Mouse (Mus musculus) intestine, postnatal 0 days (tissue): ENCODE data around the gene Ap3s2. TPM values are rescaled to one million over a fixed set of nuclear protein-coding genes. Genes with fewer than 3 reads are reported as not detected.

ENCODE experiments used
- ATAC-seq: fragments of 200-750 bp; cut with Nextera tagmentation; 2 replicates; pipeline ENCODE4 v1.8.0; 2017; ENCODE audit warnings: mild to moderate bottlenecking, moderate TSS enrichment, moderate library complexity
- H3K27ac ChIP-seq: fragments of 300-500 bp; sonication (generic); 2 replicates; pipeline ENCODE4 v1.5.1; 2014; ENCODE audit warnings: mild to moderate bottlenecking, low read depth, low read length, moderate library complexity
- H3K27me3 ChIP-seq: fragments of 300-500 bp; sonication (generic); replicated peaks from 2 replicates; pipeline ENCODE4 v1.6.1; 2014; ENCODE audit warnings: low read length, mixed read lengths; ENCODE audit not compliant: control insufficient read depth, insufficient read depth
- H3K36me3 ChIP-seq: fragments of 300-500 bp; sonication (generic); 2 replicates; pipeline ENCODE4 v1.6.1; 2014; ENCODE audit warnings: mild to moderate bottlenecking, moderate library complexity; ENCODE audit not compliant: control insufficient read depth, insufficient read depth
- H3K4me1 ChIP-seq: fragments of 300-500 bp; sonication (generic); replicated peaks from 2 replicates; pipeline ENCODE4 v1.6.1; 2014; ENCODE audit warnings: antibody characterized with exemption, low read length, mixed read lengths; ENCODE audit not compliant: control insufficient read depth, insufficient read depth
- H3K4me2 ChIP-seq: fragments of 300-500 bp; sonication (generic); replicated peaks from 2 replicates; pipeline ENCODE4 v1.6.1; 2014; ENCODE audit warnings: low read depth, mild to moderate bottlenecking, moderate library complexity
- H3K4me3 ChIP-seq: fragments of 300-500 bp; sonication (generic); 2 replicates; pipeline ENCODE4 v1.5.1; 2014; ENCODE audit warnings: low read depth, low read length
- H3K9ac ChIP-seq: fragments of 300-500 bp; sonication (generic); 2 replicates; pipeline ENCODE4 v1.6.1; 2014; ENCODE audit warnings: mild to moderate bottlenecking, low read depth, low read length
- H3K9me3 ChIP-seq: fragments of 300-500 bp; sonication (generic); 2 replicates; pipeline ENCODE4 v1.6.1; 2016; ENCODE audit warnings: mixed run types; ENCODE audit not compliant: control insufficient read depth
- CTCF ChIP-seq: sonication (generic); IDR thresholded peaks from 2 replicates; pipeline ENCODE4 v1.5.1; 2016; ENCODE audit warnings: low read depth, mild to moderate bottlenecking, control low read depth, antibody characterized with exemption, moderate library complexity
- WGBS: fragments of 180-500 bp; shearing (Covaris S2); extraction: QIAGEN DNeasy Blood & Tissue Kit; methylation state at CpG from one replicate; pipeline ENCODE4 v1.1.7; 2014; 5-methylcytosine and 5-hydroxymethylcytosine counted together
- polyA plus RNA-seq: library from polyadenylated mRNA; unstranded; fragments of >200 nt; fragmentation: Nextera tagmentation; extraction: Ambion mirVana; gene quantifications from 2 replicates; pipeline ENCODE4 v1.2.1, GENCODE M21; 2015

Gene Ap3s2
- polyA plus RNA-seq: 21.2 and 21.3 TPM in 2 replicates

GRCm38 (mm10) chr7:79920344-79920983, at the start of gene Ap3s2:
Gene Ap3s2, minus strand, starts transcription at chr7:79920649.
- Histone ChIP-seq H3K27ac (peak within 1 kb of the TSS; percentile 58), H3K4me1 (0 out of 2 replicates have a peak, but pooled peaks cover 2% of the 10 kb centered on the region), H3K27me3 (no peaks in the 10 kb centered on the region), H3K4me2 (peak within 1 kb of the TSS; percentile 86), H3K9ac (peak within 1 kb of the TSS; percentile 76), H3K4me3 (peak within 1 kb of the TSS; percentile 75), H3K9me3 (no peaks in the 10 kb centered on the region), H3K36me3 (peaks cover 3% of the 10 kb centered on the region; the same call in 1 of the 2 replicates)
- peak; percentile 85 for ATAC-seq
- no peak for TF ChIP-seq CTCF
- WGBS: under 1% methylated on average over 34 of the region's 34 CpGs

DNA sequence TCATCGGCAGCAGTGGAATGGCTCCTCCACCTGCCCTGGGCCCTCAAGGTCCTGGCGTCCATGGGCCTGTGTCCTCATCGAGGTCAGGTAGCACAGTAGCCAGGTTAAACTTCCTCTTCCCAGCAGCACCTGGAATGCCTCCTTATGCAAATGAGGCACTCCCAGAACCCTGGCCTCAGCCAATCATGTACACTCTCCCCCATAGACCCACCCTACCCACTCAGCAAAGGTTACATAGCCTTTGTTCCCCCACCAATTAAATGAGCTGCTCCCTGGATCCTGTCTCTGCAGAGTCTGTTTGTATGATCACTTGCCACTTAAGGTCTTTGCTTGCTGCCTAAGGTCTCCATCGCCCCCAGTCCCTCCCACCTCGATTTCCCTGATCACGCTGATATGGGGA, 47.9 kb upstream of the Ap3s2 start:
- Histone ChIP-seq H3K4me1 (no peaks in the 10 kb centered on the region), H3K4me3 (no peak overlapping the region), H3K9me3 (no peaks in the 10 kb centered on the region), H3K27me3 (no peaks in the 10 kb centered on the region), H3K4me2 (no peak overlapping the region), H3K9ac (no peak overlapping the region), H3K36me3 (no peaks in the 10 kb centered on the region), H3K27ac (no peak overlapping the region)
- ATAC-seq: no peak
- no peak for TF ChIP-seq CTCF
- 79% methylated on average over 6 of the region's 6 CpGs for WGBS

DNA sequence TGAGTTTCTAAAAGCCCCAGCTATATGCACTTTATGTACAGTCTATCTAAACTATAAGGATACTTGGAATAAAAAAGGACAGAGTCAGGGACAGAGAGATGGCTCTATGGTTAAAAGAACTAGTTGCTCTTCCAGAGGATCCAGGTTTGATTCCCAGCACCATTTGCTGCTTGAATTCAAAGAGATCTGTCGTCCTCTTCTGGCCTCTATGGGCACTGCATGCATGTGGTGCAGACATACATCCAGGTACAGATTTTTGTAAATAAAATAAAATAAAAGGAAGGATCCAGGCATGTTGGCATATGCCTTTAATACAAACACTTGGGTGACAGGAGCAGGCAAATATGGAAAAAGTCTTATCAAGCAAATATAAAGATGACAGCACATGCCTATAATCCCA, 41.2 kb upstream of the Ap3s2 start:
- TF ChIP-seq CTCF: peak; percentile 27; the same call in 1 of the 2 replicates
- H3K9me3 ChIP-seq: no peaks in the 10 kb centered on the region
- H3K27me3 ChIP-seq: no peaks in the 10 kb centered on the region
- 57% methylated on average over 1 of the region's 1 CpGs for WGBS
- no peak overlapping the region for H3K9ac ChIP-seq
- no peak overlapping the region for H3K4me3 ChIP-seq
- H3K27ac ChIP-seq: no peak overlapping the region
- ATAC-seq: no peak
- no peak overlapping the region for H3K4me2 ChIP-seq
- H3K4me1 ChIP-seq: no peaks in the 10 kb centered on the region
- no peaks in the 10 kb centered on the region for H3K36me3 ChIP-seq

- Histone ChIP-seq H3K36me3 (no peaks in the 10 kb centered on the region), H3K4me1 (no peaks in the 10 kb centered on the region), H3K4me2 (no peak overlapping the region)
Measured at GRCm38 (mm10) chr7:79956131-79956530, 35.7 kb upstream of the Ap3s2 start.

DNA sequence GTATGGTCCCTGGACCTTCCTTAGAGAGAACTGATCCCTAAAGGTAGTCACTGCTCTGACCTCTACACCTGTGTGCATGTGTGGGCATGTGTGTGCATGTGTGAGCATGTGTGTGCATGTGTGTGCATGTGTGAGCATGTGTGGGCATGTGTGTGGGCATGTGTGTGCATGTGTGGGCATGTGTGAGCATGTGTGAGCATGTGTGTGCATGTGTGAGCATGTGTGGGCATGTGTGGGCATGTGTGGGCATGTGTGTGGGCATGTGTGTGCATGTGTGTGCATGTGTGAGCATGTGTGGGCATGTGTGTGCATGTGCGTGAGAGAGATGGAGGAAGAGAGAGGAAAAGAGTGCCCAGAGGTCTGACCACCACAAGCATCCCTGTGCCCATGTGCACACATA, 34.4 kb upstream of the Ap3s2 start:
- H3K4me1 ChIP-seq: no peaks in the 10 kb centered on the region
- no peak for TF ChIP-seq CTCF
- H3K27ac ChIP-seq: no peak overlapping the region
- H3K36me3 ChIP-seq: no peaks in the 10 kb centered on the region
- H3K4me3 ChIP-seq: no peak overlapping the region
- no peaks in the 10 kb centered on the region for H3K9me3 ChIP-seq
- no peak overlapping the region for H3K9ac ChIP-seq
- H3K4me2 ChIP-seq: no peak overlapping the region
- WGBS: 96% methylated on average over 1 of the region's 1 CpGs
- no peak for ATAC-seq
- H3K27me3 ChIP-seq: no peaks in the 10 kb centered on the region

More at GRCm38 (mm10) chr7:79956131-79956530, 35.7 kb upstream of the Ap3s2 start:
- 75% methylated on average over 1 of the region's 1 CpGs for WGBS
- ATAC-seq: no peak
- Histone ChIP-seq H3K27me3 (no peaks in the 10 kb centered on the region), H3K27ac (no peak overlapping the region), H3K4me3 (no peak overlapping the region), H3K9ac (no peak overlapping the region), H3K9me3 (no peaks in the 10 kb centered on the region)
- TF ChIP-seq CTCF: no peak

GRCm38 (mm10) chr7:79951038-79951437, 30.6 kb upstream of the Ap3s2 start:
- no peak overlapping the region for H3K9ac ChIP-seq
- no peak overlapping the region for H3K27ac ChIP-seq
- H3K27me3 ChIP-seq: no peaks in the 10 kb centered on the region
- H3K9me3 ChIP-seq: no peaks in the 10 kb centered on the region
- no peak overlapping the region for H3K4me3 ChIP-seq
- 82% methylated on average over 3 of the region's 3 CpGs for WGBS
- TF ChIP-seq CTCF: peak; percentile 14; the same call in 1 of the 2 replicates
- ATAC-seq: no peak
- no peak overlapping the region for H3K4me2 ChIP-seq
- no peaks in the 10 kb centered on the region for H3K36me3 ChIP-seq
- no peaks in the 10 kb centered on the region for H3K4me1 ChIP-seq
